Comparison of ENCODE assay signal across 13 mouse cellular contexts in the genomic region with DNA sequence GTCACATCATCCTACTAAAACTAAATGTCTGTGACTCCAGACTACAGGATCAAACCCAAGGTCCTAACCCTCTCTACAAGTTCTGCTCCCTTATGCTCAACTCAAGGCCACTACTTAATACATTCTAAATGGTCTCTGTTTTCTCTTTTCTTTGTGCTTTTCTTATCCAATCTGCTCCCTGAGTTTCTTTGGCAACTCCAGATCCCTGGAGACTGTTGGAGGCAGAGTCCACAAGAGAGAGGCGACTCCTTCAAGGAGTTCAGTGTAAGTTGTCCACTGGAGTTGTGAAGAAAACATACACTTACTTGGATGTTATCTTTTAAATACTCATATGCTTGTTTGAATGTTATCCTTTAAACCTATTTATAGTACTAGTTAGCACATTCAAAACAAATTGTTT. TPM values are rescaled to one million over a fixed set of nuclear protein-coding genes. Genes with fewer than 3 reads are reported as not detected.
DNase-seq lines count a peak whose midpoint lies in the region; ATAC-seq and TF ChIP-seq lines count a peak whose summit lies in the region.
"Had no signal": no experiment of that assay in that cellular context is flagged by ENCODE, and none has a peak within 500 bp of the region (broad histone marks: within the 10 kb centered on the region; RNA-seq: fewer than 3 reads in every experiment).

No protein-coding gene starts in this region.

- no peak overlapping the region for H3K9ac ChIP-seq in liver, embryonic 11.5 days (ENCODE audit: low read depth, low read length)
- 0 out of 2 replicates have a peak overlapping the region, but pooled peaks have one; percentile 5 for H3K9ac ChIP-seq in liver, embryonic 14.5 days (replicated peaks)

- H3K4me1 ChIP-seq in liver, embryonic 11.5 days (replicated peaks; ENCODE audit: control insufficient read depth, insufficient read depth, low read length): peaks cover 23% of the 10 kb centered on the region
- peaks cover 13 to 16% of the 10 kb centered on the region in 2 experiments for H3K4me1 ChIP-seq in liver, embryonic 14.5 days (replicated peaks; ENCODE audit: control insufficient read depth in 2 of 2, insufficient read depth in 2 of 2, low read length in 1 of 2)

- H3K4me3 ChIP-seq in liver, embryonic 11.5 days (ENCODE audit: low read depth, low read length): peak overlapping the region; percentile 99; the same call in 1 of the 2 replicates
- peak overlapping the region in 1 of 2 experiments; percentile 91; a peak in 2 of 4 replicates for H3K4me3 ChIP-seq in liver, embryonic 14.5 days (ENCODE audit: insufficient read depth in 1 of 2, low read depth in 2 of 2, low read length in 2 of 2)

- 95% methylated on average over 1 of the region's 1 CpGs for WGBS in liver, embryonic 11.5 days
- 91% methylated on average over 1 of the region's 1 CpGs for WGBS in liver, embryonic 14.5 days (ENCODE audit: insufficient replicate concordance)

- no peaks in the 10 kb centered on the region for H3K27me3 ChIP-seq in liver, embryonic 11.5 days (replicated peaks; ENCODE audit: control insufficient read depth, insufficient read depth, low read length)
- H3K27me3 ChIP-seq in liver, embryonic 14.5 days (ENCODE audit: control insufficient read depth, insufficient read depth, low read length): no peaks in the 10 kb centered on the region
- H3K27me3 ChIP-seq: embryonic facial prominence, embryonic 15.5 days had no signal

- intact Hi-C loops in heart, postnatal 14 days (cut with DNase I): no loop called here

- no peak for TF ChIP-seq CTCF in liver, embryonic 14.5 days (IDR thresholded peaks at IDR 0.05; ENCODE audit: low read depth)

- H3K4me2 ChIP-seq in liver, embryonic 11.5 days: no peak overlapping the region
- peak overlapping the region; percentile 77 for H3K4me2 ChIP-seq in liver, embryonic 14.5 days (ENCODE audit: low read depth)

- ATAC-seq in liver, embryonic 11.5 days (replicated peaks; ENCODE audit: low FRiP score): no peak
- ATAC-seq in liver, embryonic 14.5 days (ENCODE audit: insufficient read depth): no peak

- peaks cover 10% of the 10 kb centered on the region; the same call in 1 of the 2 replicates for H3K36me3 ChIP-seq in liver, embryonic 11.5 days (ENCODE audit: control insufficient read depth, insufficient read depth, low read length)
- H3K36me3 ChIP-seq in liver, embryonic 14.5 days (replicated peaks; ENCODE audit: control insufficient read depth, insufficient read depth, low read depth): peaks cover 13% of the 10 kb centered on the region

- no peak for TF ChIP-seq EP300 in liver, embryonic 14.5 days (IDR thresholded peaks at IDR 0.05; ENCODE audit: low read depth)

- no peak overlapping the region for H3K27ac ChIP-seq in liver, embryonic 11.5 days (ENCODE audit: low read depth, low read length)
- H3K27ac ChIP-seq in liver, embryonic 14.5 days: no peak overlapping the region
- H3K27ac ChIP-seq: embryonic facial prominence, embryonic 15.5 days; layer of hippocampus, adult 2 months had no signal

- peak; percentile 92 for DNase-seq in heart, adult 11 months
- no peak for DNase-seq in heart, postnatal 14 days
- DNase-seq in liver, embryonic 11.5 days (ENCODE audit: low spot score): no peak
- DNase-seq in liver (no peak), MN1 (ENCODE audit: low spot score) (peak; percentile 23)
- DNase-seq in liver, embryonic 14.5 days (ENCODE audit: low read depth in 3 of 3, low spot score in 3 of 3): no peak
- no peak for DNase-seq in cerebellum, adult 9-11 months
- no peak for DNase-seq in retina, embryonic 14.5 days (ENCODE audit: low spot score)
- DNase-seq: cerebellum, postnatal 10 days; gastrocnemius, postnatal 10 days; thymus, postnatal 25 days had no signal

- H3K9me3 ChIP-seq in liver, embryonic 11.5 days (ENCODE audit: control insufficient read depth, low read length): no peaks in the 10 kb centered on the region
- no peaks in the 10 kb centered on the region for H3K9me3 ChIP-seq in liver, embryonic 14.5 days (ENCODE audit: control insufficient read depth, low read length)
- H3K9me3 ChIP-seq: embryonic facial prominence, embryonic 15.5 days had no signal

RNA-seq across cellular contexts. Expression of gene Cebpg, which starts 2.1 kb away (rescaled TPM):
- 10 to 100 TPM; 27.8 to 29.1 TPM for total RNA-seq in heart, postnatal 14 days (2021)
- polyA plus RNA-seq in liver, embryonic 11.5 days (2014; fragmentation: Nextera tagmentation; extraction: Ambion mirVana): 25.6 and 26.2 TPM in 2 replicates
- polyA plus RNA-seq in liver, embryonic 14.5 days (2012; rRNA removed): 4.7 and 9.2 TPM in 2 replicates
- 14.5 and 14.7 TPM in 2 replicates for polyA plus RNA-seq in liver, embryonic 14.5 days (2014; fragmentation: Nextera tagmentation; extraction: Ambion mirVana)

Comparison
In these comparisons a context has a peak if more than half of its experiments do, and no peak if none do; other contexts are left out.
1. DNase-seq: peak in heart, adult 11 months (single experiment) and MN1 (single experiment); none in heart, postnatal 14 days (0 of 2), liver, embryonic 11.5 days (single experiment), liver (single experiment), liver, embryonic 14.5 days (0 of 3), cerebellum, adult 9-11 months (single experiment) and retina, embryonic 14.5 days (single experiment).